Mouse (Mus musculus): ENCODE data around the gene Atad3a.

GRCm38 (mm10) chr4:155777816-155778215 lies 16.9 kb upstream of the Atad3a start:
- TF ChIP-seq GABPA (IDR thresholded peaks at IDR 0.05; ENCODE audit: insufficient replicate concordance, low read depth, low read length) (no peak), EP300 (IDR thresholded peaks at IDR 0.05; ENCODE audit: low read length) (no peak), CHD2 (IDR thresholded peaks at IDR 0.05; ENCODE audit: low read length) (no peak)
